8 mouse cellular contexts compared by ENCODE assay signal in the genomic region with DNA sequence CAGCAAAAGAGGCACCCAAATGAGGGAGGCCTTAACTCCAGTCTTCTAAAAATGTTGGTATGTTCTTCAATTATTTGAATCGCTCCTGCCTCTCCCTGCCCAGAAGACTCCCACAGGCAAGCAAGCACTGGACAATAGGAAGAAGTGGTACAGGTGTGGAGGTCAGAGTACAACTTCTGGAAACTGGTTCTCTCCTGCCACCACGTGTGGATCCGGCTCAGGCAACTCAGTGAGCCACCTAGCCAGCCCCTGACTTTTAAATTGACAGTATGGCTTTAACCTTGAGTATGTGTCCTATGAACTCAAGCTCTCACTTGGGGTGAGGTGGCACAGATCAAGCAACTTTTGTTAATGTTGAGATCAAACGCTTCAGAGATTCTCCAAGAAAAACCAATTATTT. TPM values are rescaled to one million over a fixed set of nuclear protein-coding genes. Genes with fewer than 3 reads are reported as not detected.
DNase-seq lines count a peak whose midpoint lies in the region; ATAC-seq and TF ChIP-seq lines count a peak whose summit lies in the region.

No protein-coding gene starts in this region.

- WGBS in hindbrain, embryonic 13.5 days: 8% methylated on average over 4 of the region's 4 CpGs
- 2% methylated on average over 4 of the region's 4 CpGs for WGBS in liver, embryonic 15.5 days (ENCODE audit: insufficient replicate concordance)

- intact Hi-C loops in left cerebral cortex, postnatal 10 days (cut with DNase I): loop anchor here (5.0 kb wide), 1 partner anchor 175 kb away; no protein-coding TSS in a partner anchor

- peak overlapping the region; percentile 98 for H3K9ac ChIP-seq in ES-E14 (ENCODE audit: insufficient read depth, low read depth, low read length, poor library complexity, severe bottlenecking)
- peak overlapping the region; percentile 97 for H3K9ac ChIP-seq in hindbrain, embryonic 13.5 days
- peak overlapping the region; percentile 71 for H3K9ac ChIP-seq in liver, embryonic 15.5 days

- in situ Hi-C loops in ES-E14 (cut with MboI; ENCODE audit: low sequenced_read_pairs in 2 of 2, unreplicated experiment in 2 of 2): no loop called here

- H3K4me3 ChIP-seq in ES-E14 (ENCODE audit: insufficient read depth in 1 of 2, low read depth in 1 of 2, low read length in 2 of 2, poor library complexity in 1 of 2, severe bottlenecking in 1 of 2): peak overlapping the region; percentile 93 to 97
- H3K4me3 ChIP-seq in hindbrain, embryonic 13.5 days: peak overlapping the region; percentile 96
- H3K4me3 ChIP-seq in liver, embryonic 15.5 days (replicated peaks): peak overlapping the region; percentile 81

- peaks cover 0 to 8% of the 10 kb centered on the region in 2 experiments; a peak in 2 of 4 replicates for H3K4me1 ChIP-seq in ES-E14 (ENCODE audit: control insufficient read depth in 2 of 2, insufficient read depth in 2 of 2, low read length in 2 of 2, poor library complexity in 1 of 2)
- peaks cover 13% of the 10 kb centered on the region for H3K4me1 ChIP-seq in hindbrain, embryonic 13.5 days (replicated peaks)
- peaks cover 28% of the 10 kb centered on the region for H3K4me1 ChIP-seq in liver, embryonic 15.5 days (replicated peaks)

- H3K27me3 ChIP-seq in hindbrain, embryonic 13.5 days: 0 out of 2 replicates have a peak, but pooled peaks cover 3% of the 10 kb centered on the region
- no peaks in the 10 kb centered on the region for H3K27me3 ChIP-seq in liver, embryonic 15.5 days

- no peak for ATAC-seq in CD4-positive, CD25-positive, alpha-beta regulatory T cell, adult 4 months
- no peak for ATAC-seq in hindbrain, embryonic 13.5 days (ENCODE audit: low FRiP score)
- no peak for ATAC-seq in liver, embryonic 15.5 days (ENCODE audit: insufficient read depth)
- ATAC-seq in cerebellum, adult (ENCODE audit: insufficient number of reproducible peaks, low FRiP score, low TSS enrichment): no peak

- H3K27ac ChIP-seq in ES-E14 (ENCODE audit: insufficient read depth, low read depth, low read length, poor library complexity, severe bottlenecking): no peak overlapping the region; the same call in 1 of the 2 replicates
- H3K27ac ChIP-seq in hindbrain, embryonic 13.5 days: no peak overlapping the region
- peak overlapping the region; percentile 62; the same call in 1 of the 2 replicates for H3K27ac ChIP-seq in liver, embryonic 15.5 days (replicated peaks)

- H3K4me2 ChIP-seq in hindbrain, embryonic 13.5 days: peak overlapping the region; percentile 89
- peak overlapping the region; percentile 86 for H3K4me2 ChIP-seq in liver, embryonic 15.5 days

- peak; percentile 11 for DNase-seq in CD4-positive, CD25-positive, alpha-beta regulatory T cell, adult 2 months (ENCODE audit: low read depth, low spot score)
- DNase-seq in ES-E14 (ENCODE audit: low read depth, low spot score): no peak
- DNase-seq in spleen, postnatal 4 days (ENCODE audit: low spot score in 2 of 2): no peak
- DNase-seq in left cerebral cortex, postnatal 10 days (ENCODE audit: extremely low spot score in 1 of 2, low spot score in 2 of 2): no peak

- no peaks in the 10 kb centered on the region for H3K9me3 ChIP-seq in ES-E14 (ENCODE audit: control insufficient read depth, insufficient read depth, low read depth, low read length)
- H3K9me3 ChIP-seq in hindbrain, embryonic 13.5 days: no peaks in the 10 kb centered on the region
- no peaks in the 10 kb centered on the region for H3K9me3 ChIP-seq in liver, embryonic 15.5 days (replicated peaks)

- peaks cover 27% of the 10 kb centered on the region for H3K36me3 ChIP-seq in ES-E14 (ENCODE audit: control insufficient read depth, insufficient read depth, low read length, poor library complexity, severe bottlenecking)
- peaks cover 27% of the 10 kb centered on the region for H3K36me3 ChIP-seq in hindbrain, embryonic 13.5 days
- H3K36me3 ChIP-seq in liver, embryonic 15.5 days (replicated peaks): peaks cover 30% of the 10 kb centered on the region

TF ChIP-seq in ES-E14, 5 proteins besides CTCF, POLR2A, EP300 and RAD21:
- TF ChIP-seq MAFK (IDR thresholded peaks at IDR 0.05; ENCODE audit: insufficient read depth, low read depth, low read length) (no peak), CHD2 (IDR thresholded peaks at IDR 0.05; ENCODE audit: low read depth, low read length) (no peak), ZC3H11A (IDR thresholded peaks at IDR 0.05; ENCODE audit: borderline replicate concordance, low read depth, low read length) (no peak), ZNF384 (IDR thresholded peaks at IDR 0.05; ENCODE audit: low read depth, low read length) (no peak), HCFC1 (IDR thresholded peaks at IDR 0.05; ENCODE audit: borderline replicate concordance, insufficient read depth, low read length) (no peak)

RNA-seq across cellular contexts. Expression of gene Tomm5, which starts 0.8 kb away (rescaled TPM):
- polyA plus RNA-seq in CD4-positive, CD25-positive, alpha-beta regulatory T cell, adult 4 months (2017; shearing (Covaris generic)): 100 to 1,000 TPM; 125 to 132 TPM
- 237 and 275 TPM in 2 replicates for total RNA-seq in ES-E14 (2012; rRNA removed)
- polyA plus RNA-seq in hindbrain, embryonic 13.5 days (2015; fragmentation: Nextera tagmentation; extraction: Ambion mirVana): 159 and 163 TPM in 2 replicates
- polyA plus RNA-seq in liver, embryonic 15.5 days (2015; fragmentation: Nextera tagmentation; extraction: Ambion mirVana): 115 and 126 TPM in 2 replicates
- total RNA-seq in left cerebral cortex, postnatal 10 days (2021): 10 to 100 TPM; 67.9 to 69.3 TPM

RNA-seq across cellular contexts. Expression of gene Fbxo10, which starts 22.7 kb away (rescaled TPM):
- polyA plus RNA-seq in CD4-positive, CD25-positive, alpha-beta regulatory T cell, adult 4 months (2017; shearing (Covaris generic)): 1 to 10 TPM in 1 of 2 experiments, under 1 TPM in 1; 0.43 to 1.3 TPM
- total RNA-seq in ES-E14 (2012; rRNA removed): 3.3 and 4.2 TPM in 2 replicates
- polyA plus RNA-seq in hindbrain, embryonic 13.5 days (2015; fragmentation: Nextera tagmentation; extraction: Ambion mirVana): 13.6 and 15.9 TPM in 2 replicates
- 4.0 and 4.5 TPM in 2 replicates for polyA plus RNA-seq in liver, embryonic 15.5 days (2015; fragmentation: Nextera tagmentation; extraction: Ambion mirVana)
- 10 to 100 TPM; 30.3 to 31.3 TPM for total RNA-seq in left cerebral cortex, postnatal 10 days (2021)
